Mouse (Mus musculus) embryonic facial prominence, embryonic 13.5 days (tissue): ENCODE data around the gene Dscaml1. TPM values are rescaled to one million over a fixed set of nuclear protein-coding genes. Genes with fewer than 3 reads are reported as not detected.

Experiments
- ATAC-seq: fragments of 200-750 bp; cut with Nextera tagmentation; 2 replicates; pipeline ENCODE4 v1.8.0; 2017; ENCODE audit warnings: low read depth; ENCODE audit not compliant: insufficient number of reproducible peaks, insufficient read depth, low FRiP score, low TSS enrichment
- H3K27ac ChIP-seq: fragments of 300-500 bp; sonication (generic); 2 replicates; pipeline ENCODE4 v1.5.1; 2015; ENCODE audit warnings: moderate library complexity, mild to moderate bottlenecking, inconsistent platforms
- H3K27me3 ChIP-seq: fragments of 300-500 bp; sonication (generic); 2 replicates; pipeline ENCODE4 v1.6.1; 2015; ENCODE audit warnings: mild to moderate bottlenecking, inconsistent platforms
- H3K36me3 ChIP-seq: fragments of 300-500 bp; sonication (generic); 2 replicates; pipeline ENCODE4 v1.6.1; 2015; ENCODE audit warnings: mild to moderate bottlenecking, inconsistent platforms
- H3K4me1 ChIP-seq: fragments of 300-500 bp; sonication (generic); 2 replicates; pipeline ENCODE4 v1.6.1; 2015; ENCODE audit warnings: inconsistent platforms
- H3K4me2 ChIP-seq: fragments of 300-500 bp; sonication (generic); 2 replicates; pipeline ENCODE4 v1.6.1; 2015; ENCODE audit warnings: moderate library complexity, mild to moderate bottlenecking, inconsistent platforms
- H3K4me3 ChIP-seq: fragments of 300-500 bp; sonication (generic); 2 replicates; pipeline ENCODE4 v1.5.1; 2015; ENCODE audit warnings: mild to moderate bottlenecking, inconsistent platforms
- H3K9ac ChIP-seq: fragments of 300-500 bp; sonication (generic); 2 replicates; pipeline ENCODE4 v1.6.1; 2015; ENCODE audit warnings: mild to moderate bottlenecking, inconsistent platforms
- H3K9me3 ChIP-seq: fragments of 300-500 bp; sonication (generic); 2 replicates; pipeline ENCODE4 v1.6.1; 2016; ENCODE audit warnings: inconsistent platforms
- WGBS: fragments of 180-500 bp; shearing (Covaris S2); methylation state at CpG from one replicate; pipeline ENCODE4 v1.1.7; 2015; ENCODE audit warnings: mixed read lengths; 5-methylcytosine and 5-hydroxymethylcytosine counted together
- polyA plus RNA-seq: library from polyadenylated mRNA; unstranded; fragments of >200 nt; fragmentation: Nextera tagmentation; extraction: Ambion mirVana; gene quantifications from 2 replicates; pipeline ENCODE4 v1.2.1, GENCODE M21; 2015

The Dscaml1 gene
- polyA plus RNA-seq, 1 experiment from 2014 or later: 0.97 TPM

DNA sequence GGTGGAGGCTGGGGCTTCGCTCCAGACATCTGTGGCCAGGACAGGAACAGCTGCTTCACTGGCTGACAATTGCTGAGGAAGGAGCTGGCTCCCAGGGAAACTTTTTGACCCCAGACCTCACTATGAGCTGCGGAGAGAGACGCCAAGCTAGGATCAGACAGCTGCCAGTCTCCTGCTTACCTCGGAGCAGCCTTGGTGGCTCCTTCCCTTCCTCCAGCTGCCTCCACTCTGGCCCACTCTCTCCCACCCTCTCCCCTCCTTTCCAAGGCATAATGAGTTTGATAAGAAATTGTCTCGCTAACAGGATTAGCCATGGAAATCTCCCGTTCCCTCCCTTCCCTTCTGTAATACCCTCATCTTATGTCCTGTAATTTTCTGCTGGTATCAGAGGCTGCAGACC lies 219.1 kb downstream of the Dscaml1 start:
- H3K4me2 ChIP-seq: no peak overlapping the region
- no peak overlapping the region for H3K27ac ChIP-seq
- H3K4me1 ChIP-seq: peaks cover 5% of the 10 kb centered on the region; the same call in 1 of the 2 replicates
- ATAC-seq: no peak
- H3K4me3 ChIP-seq: no peak overlapping the region
- H3K36me3 ChIP-seq: no peaks in the 10 kb centered on the region
- no peaks in the 10 kb centered on the region for H3K27me3 ChIP-seq
- no peak overlapping the region for H3K9ac ChIP-seq
- 35% methylated on average over 6 of the region's 6 CpGs for WGBS
- no peaks in the 10 kb centered on the region for H3K9me3 ChIP-seq

DNA sequence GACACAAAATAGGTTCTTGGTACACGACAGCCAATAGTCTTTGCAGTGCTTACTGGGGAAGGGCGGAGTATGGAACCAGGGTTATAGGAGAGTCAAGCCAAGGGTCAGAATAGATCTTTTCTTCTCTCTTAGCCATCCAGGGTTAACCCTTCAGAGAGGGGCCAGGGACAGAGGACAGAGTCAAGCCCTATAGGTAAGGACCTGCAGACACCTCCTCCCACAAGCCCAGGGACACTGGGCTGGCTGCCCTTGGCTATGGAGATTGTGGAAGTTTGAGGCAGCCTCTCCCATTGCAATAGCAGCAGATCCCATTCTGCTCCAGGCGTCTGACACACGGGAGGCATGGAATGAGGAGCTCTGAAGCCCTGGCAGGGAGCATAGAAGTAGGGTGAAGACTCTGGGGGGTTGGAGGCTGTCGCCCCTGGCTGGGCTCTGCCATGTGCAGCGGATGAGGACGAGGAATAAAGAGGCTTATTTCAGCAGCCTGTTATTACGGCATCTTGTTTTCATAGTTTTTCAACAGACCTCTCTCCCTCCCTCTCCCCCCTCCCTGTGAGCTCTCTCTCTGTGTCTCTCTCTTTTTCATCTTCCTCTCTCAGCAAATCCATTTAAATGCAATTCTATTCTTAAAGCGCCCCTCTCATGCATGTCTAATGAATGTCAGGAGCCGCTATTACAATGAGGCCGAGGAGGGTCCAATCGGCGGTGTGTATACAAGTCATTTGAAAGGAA lies 224.8 kb downstream of the Dscaml1 start:
- no peak for ATAC-seq
- H3K4me1 ChIP-seq: peaks cover 12% of the 10 kb centered on the region
- peak overlapping the region; percentile 78 for H3K27ac ChIP-seq
- no peaks in the 10 kb centered on the region for H3K9me3 ChIP-seq
- no peaks in the 10 kb centered on the region for H3K36me3 ChIP-seq
- no peak overlapping the region for H3K4me3 ChIP-seq
- peak overlapping the region; percentile 24; the same call in 1 of the 2 replicates for H3K4me2 ChIP-seq
- 26% methylated on average over 13 of the region's 13 CpGs for WGBS
- no peaks in the 10 kb centered on the region for H3K27me3 ChIP-seq
- H3K9ac ChIP-seq: no peak overlapping the region

DNA sequence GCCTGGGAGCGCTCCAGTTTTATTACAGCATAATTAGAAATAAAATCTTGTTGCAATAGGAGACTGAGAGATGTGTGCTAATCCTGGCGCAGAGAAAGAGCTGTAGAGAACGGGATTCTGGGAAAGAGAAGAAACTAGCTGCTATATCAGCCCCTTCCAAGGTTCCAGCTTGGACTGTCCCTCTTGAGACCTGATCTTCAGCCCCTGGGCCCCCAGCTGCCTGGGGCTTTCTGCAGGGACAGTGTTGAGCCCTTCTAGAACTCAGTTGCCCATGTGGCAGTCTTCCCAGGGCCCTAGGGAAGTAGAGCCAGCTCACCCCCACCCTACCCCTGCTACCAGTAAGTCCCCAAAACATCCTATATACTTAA lies 225.4 kb downstream of the Dscaml1 start:
- Histone ChIP-seq H3K4me2 (peak overlapping the region; percentile 24; the same call in 1 of the 2 replicates), H3K9me3 (no peaks in the 10 kb centered on the region), H3K27me3 (no peaks in the 10 kb centered on the region), H3K27ac (peak overlapping the region; percentile 53; the same call in 1 of the 2 replicates), H3K4me3 (no peak overlapping the region), H3K9ac (no peak overlapping the region), H3K4me1 (peaks cover 12% of the 10 kb centered on the region), H3K36me3 (no peaks in the 10 kb centered on the region)
- 35% methylated on average over 3 of the region's 3 CpGs for WGBS
- ATAC-seq: no peak

DNA sequence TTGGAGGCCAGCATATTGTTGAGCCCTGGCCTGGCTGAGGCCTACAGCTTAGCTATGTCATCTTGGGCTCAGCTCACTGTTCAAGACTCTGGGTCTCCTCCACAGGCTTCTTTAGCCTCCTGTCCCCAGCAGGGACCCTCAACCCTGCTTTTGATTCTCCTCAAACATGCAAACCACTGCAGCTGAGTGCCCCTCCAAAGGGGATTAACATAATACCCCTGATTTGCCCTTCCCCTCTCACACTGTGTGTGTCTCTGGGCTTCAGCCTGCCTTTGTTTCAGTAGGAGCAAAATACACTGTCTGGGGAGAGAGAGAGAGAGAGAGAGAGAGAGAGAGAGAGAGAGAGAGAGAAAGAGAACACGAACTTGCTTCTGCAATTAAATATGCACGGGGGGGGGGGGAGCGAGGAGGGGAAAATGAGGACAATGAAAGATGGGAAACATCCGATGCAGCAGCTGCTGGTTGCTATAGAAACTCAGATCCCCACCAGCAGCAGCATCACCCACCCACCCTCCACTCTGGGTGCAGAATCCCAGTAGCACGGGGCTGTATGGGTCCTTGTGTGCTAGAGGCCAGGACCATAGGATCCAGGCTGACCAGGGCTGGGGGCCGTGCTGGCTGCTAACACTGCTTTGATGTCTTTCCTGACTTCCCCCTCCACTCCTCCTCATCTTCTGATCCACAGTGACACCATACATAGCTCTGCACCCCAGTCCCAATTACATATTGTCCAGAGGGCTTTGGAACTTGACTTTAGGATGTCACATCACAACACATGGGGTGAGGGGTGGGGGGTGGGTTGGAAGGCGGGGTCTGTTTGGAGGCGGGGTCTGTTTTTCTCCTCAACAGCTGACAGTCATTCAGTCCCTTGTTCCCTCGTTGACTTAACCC lies 231.0 kb downstream of the Dscaml1 start:
- no peak overlapping the region for H3K9ac ChIP-seq
- WGBS: 10% methylated on average over 8 of the region's 9 CpGs
- H3K27me3 ChIP-seq: no peaks in the 10 kb centered on the region
- H3K4me2 ChIP-seq: no peak overlapping the region
- ATAC-seq: 0 out of 2 replicates have a peak, but pooled peaks have one; percentile 27
- H3K9me3 ChIP-seq: no peaks in the 10 kb centered on the region
- H3K36me3 ChIP-seq: no peaks in the 10 kb centered on the region
- H3K4me3 ChIP-seq: no peak overlapping the region
- no peak overlapping the region for H3K27ac ChIP-seq
- H3K4me1 ChIP-seq: peaks cover 6% of the 10 kb centered on the region; the same call in 1 of the 2 replicates

DNA sequence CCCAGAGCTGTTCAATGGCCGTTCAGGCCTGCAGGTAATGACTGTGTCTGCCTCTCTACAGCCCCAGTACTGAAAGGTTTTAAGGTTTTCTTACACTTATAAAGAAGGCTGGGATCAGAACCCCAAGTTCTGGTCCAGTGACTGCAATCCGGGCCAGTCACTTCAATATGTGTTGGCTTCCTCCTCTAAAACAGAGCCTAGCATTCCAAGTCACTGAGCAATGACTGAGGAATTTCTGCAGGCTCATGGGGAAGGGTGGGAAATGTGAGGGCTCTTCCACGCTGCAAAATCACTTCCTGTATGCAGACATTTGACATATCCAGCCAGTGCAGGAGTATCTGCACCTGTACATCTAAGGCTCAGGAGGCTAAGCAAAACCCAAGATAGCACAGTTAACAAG lies 233.8 kb downstream of the Dscaml1 start:
- H3K9ac ChIP-seq: no peak overlapping the region
- no peak overlapping the region for H3K27ac ChIP-seq
- no peak overlapping the region for H3K4me2 ChIP-seq
- H3K4me3 ChIP-seq: no peak overlapping the region
- no peaks in the 10 kb centered on the region for H3K9me3 ChIP-seq
- no peaks in the 10 kb centered on the region for H3K27me3 ChIP-seq
- ATAC-seq: no peak
- 66% methylated on average over 3 of the region's 3 CpGs for WGBS
- H3K4me1 ChIP-seq: peaks cover 25% of the 10 kb centered on the region
- H3K36me3 ChIP-seq: no peaks in the 10 kb centered on the region

DNA sequence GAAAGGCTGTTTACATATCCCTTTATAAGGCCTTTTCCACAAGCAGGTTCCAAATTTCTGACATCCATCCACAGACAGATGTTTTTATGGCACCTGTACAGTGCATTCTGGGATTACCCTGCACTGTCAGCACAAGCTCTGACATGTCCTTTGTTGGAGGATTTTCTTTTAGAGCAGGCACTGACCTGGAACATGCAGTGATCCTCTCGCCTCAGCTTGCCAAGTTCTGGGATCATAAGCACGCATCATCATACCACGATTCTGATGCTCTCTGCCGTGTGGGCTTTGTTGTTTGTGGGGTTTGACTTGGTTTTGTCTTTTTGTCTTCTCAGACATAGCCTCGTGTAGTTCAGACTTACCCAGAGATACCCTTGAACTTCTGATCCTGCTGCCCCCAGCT lies 236.0 kb downstream of the Dscaml1 start:
- no peak overlapping the region for H3K9ac ChIP-seq
- H3K27ac ChIP-seq: no peak overlapping the region
- H3K36me3 ChIP-seq: no peaks in the 10 kb centered on the region
- H3K4me1 ChIP-seq: peaks cover 37% of the 10 kb centered on the region
- H3K27me3 ChIP-seq: no peaks in the 10 kb centered on the region
- 67% methylated on average over 5 of the region's 5 CpGs for WGBS
- H3K9me3 ChIP-seq: no peaks in the 10 kb centered on the region
- no peak overlapping the region for H3K4me2 ChIP-seq
- H3K4me3 ChIP-seq: no peak overlapping the region
- no peak for ATAC-seq

DNA sequence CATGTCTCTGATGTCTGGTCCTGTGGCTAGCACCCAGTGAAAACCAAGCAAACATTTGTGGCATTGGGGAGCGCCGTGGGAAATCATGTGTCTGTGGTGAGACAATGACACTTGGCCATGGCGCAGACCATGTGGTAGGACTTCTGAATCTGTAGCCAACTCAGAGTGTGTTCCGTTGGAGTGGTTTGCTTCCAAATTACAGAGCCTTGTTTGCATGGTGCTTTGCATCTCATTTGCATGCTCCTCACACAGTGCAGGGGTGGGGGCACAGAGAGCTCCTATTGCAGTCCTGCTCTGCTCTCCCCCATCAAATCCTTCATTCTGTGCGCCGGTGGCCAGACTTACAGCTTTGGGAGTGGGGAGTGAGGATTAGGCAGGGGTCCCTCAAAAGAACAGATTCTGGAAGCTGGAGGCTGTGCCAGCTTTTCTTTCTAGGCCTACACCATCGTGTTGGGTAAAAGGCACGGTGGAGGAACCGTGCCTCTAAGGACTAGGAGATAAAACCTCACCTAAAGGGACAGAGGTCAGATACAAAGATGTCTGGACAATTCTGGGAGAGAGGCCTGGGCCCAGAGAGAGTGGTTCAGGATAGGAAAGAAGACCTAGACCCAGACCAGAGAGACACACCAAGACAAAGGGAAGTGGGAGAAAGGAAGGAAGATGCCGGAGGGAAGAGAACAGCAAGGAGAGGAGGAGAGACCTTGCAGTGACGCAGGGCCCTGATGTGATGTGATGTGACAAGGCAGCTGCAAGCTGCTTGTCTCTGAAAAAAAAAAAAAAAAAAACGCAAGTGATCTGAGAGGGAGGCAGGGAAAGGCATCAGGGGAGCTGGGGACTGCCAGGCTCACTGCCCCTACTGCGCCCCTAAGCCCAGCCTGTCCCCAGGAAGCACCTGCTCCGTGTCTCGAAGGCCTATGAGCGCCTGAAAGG lies 237.2 kb downstream of the Dscaml1 start:
- 0 out of 2 replicates have a peak overlapping the region, but pooled peaks have one; percentile 22 for H3K27ac ChIP-seq
- peaks cover 31% of the 10 kb centered on the region for H3K4me1 ChIP-seq
- H3K27me3 ChIP-seq: no peaks in the 10 kb centered on the region
- 59% methylated on average over 15 of the region's 16 CpGs for WGBS
- H3K9ac ChIP-seq: no peak overlapping the region
- H3K36me3 ChIP-seq: no peaks in the 10 kb centered on the region
- no peak for ATAC-seq
- no peaks in the 10 kb centered on the region for H3K9me3 ChIP-seq
- H3K4me3 ChIP-seq: no peak overlapping the region
- H3K4me2 ChIP-seq: no peak overlapping the region

DNA sequence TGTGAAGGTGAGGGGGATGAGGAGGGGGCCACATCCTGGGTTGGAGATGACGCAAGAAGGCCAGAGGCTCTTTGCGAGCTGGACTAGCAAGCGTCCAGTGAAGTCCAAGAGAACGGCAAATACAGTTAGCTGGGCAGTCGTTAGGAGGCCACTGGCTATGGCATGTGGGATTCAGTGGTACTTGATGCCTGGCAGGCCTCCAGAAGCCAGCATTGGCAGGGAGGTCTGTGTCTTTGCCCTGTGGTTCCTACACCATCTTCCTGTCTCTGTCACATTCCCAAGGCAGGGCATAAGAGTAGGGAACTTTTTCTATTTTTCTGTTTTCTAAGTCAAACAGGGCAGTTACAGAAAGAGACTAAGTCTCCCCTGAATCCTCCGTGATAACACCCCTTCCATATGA lies 237.9 kb downstream of the Dscaml1 start:
- H3K27me3 ChIP-seq: no peaks in the 10 kb centered on the region
- 81% methylated on average over 6 of the region's 6 CpGs for WGBS
- peaks cover 31% of the 10 kb centered on the region for H3K4me1 ChIP-seq
- H3K4me2 ChIP-seq: no peak overlapping the region
- ATAC-seq: no peak
- no peaks in the 10 kb centered on the region for H3K36me3 ChIP-seq
- peak overlapping the region; percentile 22; the same call in 1 of the 2 replicates for H3K27ac ChIP-seq
- H3K9me3 ChIP-seq: no peaks in the 10 kb centered on the region
- no peak overlapping the region for H3K9ac ChIP-seq
- H3K4me3 ChIP-seq: no peak overlapping the region

DNA sequence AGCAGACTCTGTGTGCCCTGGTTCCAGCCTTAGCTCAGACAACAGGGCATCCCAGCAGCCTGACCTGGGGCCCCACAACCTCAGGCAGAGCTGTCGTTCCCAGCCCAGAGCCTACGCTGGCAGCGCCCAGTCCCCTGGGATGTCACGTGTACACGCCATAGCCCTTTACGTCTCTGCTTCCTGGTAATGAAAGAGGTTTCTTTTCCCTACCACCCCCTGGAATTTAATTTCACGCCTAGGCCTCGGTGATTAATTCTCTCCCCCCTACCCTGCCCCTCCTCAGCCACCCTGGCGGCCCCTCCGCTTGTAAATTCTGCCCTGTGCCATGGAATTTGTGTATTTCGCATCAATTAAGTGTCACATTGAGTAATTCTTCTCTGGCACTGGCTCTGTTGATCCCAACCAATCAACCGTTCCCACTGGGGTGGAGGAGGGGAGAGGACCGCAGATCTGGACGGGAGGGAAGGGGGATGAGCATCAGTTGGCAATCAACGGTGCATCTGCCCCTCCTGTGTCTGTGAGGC lies 238.5 kb downstream of the Dscaml1 start:
- peak overlapping the region; percentile 22; the same call in 1 of the 2 replicates for H3K27ac ChIP-seq

DNA sequence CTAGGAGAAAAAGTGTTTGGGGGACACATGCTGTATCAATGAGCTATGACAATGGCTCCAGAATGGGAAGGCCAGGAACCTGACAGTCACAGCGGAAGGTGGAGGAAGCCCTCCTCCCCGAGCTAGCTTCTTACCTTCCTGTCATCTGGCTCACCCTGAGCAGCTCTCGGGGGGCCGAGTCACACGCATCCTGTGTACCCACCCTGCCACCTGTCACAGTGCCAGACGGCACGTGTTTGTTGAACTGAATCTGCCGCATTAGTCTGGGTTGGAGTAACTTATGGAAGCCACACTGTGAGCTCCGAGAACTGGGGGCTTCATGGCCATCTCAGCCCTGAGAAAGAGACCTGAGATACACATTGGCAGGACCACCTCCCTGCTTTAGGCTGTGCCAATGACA lies 249.5 kb downstream of the Dscaml1 start:
- H3K36me3 ChIP-seq: no peaks in the 10 kb centered on the region
- no peak overlapping the region for H3K27ac ChIP-seq
- no peak overlapping the region for H3K9ac ChIP-seq
- H3K27me3 ChIP-seq: no peaks in the 10 kb centered on the region
- ATAC-seq: no peak
- no peak overlapping the region for H3K4me3 ChIP-seq
- H3K9me3 ChIP-seq: no peaks in the 10 kb centered on the region
- H3K4me1 ChIP-seq: peaks cover 36% of the 10 kb centered on the region
- WGBS: 83% methylated on average over 9 of the region's 9 CpGs
- H3K4me2 ChIP-seq: no peak overlapping the region

More for the DNA sequence above, 238.5 kb downstream of the Dscaml1 start:
- WGBS: 31% methylated on average over 15 of the region's 15 CpGs
- no peak for ATAC-seq
- H3K4me1 ChIP-seq: peaks cover 31% of the 10 kb centered on the region
- H3K27me3 ChIP-seq: no peaks in the 10 kb centered on the region
- no peaks in the 10 kb centered on the region for H3K36me3 ChIP-seq
- no peaks in the 10 kb centered on the region for H3K9me3 ChIP-seq
- peak overlapping the region; percentile 52; the same call in 1 of the 2 replicates for H3K9ac ChIP-seq
- no peak overlapping the region for H3K4me3 ChIP-seq
- H3K4me2 ChIP-seq: peak overlapping the region; percentile 20; the same call in 1 of the 2 replicates

DNA sequence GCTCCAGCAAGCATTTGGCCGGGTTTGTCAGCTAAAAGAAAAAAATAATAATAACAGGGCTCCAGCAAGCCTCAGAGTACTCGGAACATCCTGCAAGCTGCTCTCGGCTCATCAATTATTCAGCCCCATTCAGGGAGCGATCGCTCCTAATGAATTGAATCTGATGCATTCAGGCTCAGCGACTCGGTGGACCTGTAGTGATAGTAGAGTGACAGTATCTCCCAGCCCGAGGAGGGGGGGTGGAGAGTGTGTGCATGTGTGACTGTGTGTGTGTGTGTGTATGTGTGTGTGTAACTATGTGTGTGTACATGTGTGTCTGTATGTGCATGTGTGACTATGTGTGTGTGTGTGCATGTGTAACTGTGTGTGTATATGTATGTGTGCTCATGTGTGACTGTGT lies 250.2 kb downstream of the Dscaml1 start:
- no peak overlapping the region for H3K4me3 ChIP-seq
- H3K4me1 ChIP-seq: peaks cover 36% of the 10 kb centered on the region
- no peak overlapping the region for H3K4me2 ChIP-seq
- no peak for ATAC-seq
- H3K27ac ChIP-seq: peak overlapping the region; percentile 92
- H3K9me3 ChIP-seq: no peaks in the 10 kb centered on the region
- H3K27me3 ChIP-seq: no peaks in the 10 kb centered on the region
- 61% methylated on average over 8 of the region's 8 CpGs for WGBS
- H3K36me3 ChIP-seq: no peaks in the 10 kb centered on the region
- H3K9ac ChIP-seq: no peak overlapping the region
